Mouse (Mus musculus): ENCODE data around the gene Prkn.

DNA sequence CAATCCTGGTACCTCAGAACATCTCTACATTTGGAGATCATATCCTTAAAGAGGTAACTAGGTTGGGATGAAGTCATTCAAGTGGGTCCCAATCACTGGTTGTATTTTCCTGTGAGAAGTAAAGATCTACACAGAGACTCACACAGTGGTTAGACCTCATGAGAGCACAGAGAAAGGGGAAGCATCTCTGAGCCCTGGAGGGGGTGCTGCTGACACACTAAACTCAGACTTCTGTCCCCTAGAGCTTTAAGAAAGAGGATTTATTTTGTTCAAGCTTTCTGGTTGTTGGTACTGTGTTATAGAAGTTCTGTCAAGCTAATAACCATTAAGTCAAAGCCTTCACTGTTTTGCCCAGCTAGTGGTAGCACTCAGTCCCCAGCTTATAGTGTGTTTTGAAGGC lies 1259.2 kb downstream of the Prkn start:
- TF ChIP-seq FOSL1 (IDR thresholded peaks at IDR 0.05; ENCODE audit: insufficient read depth, low read length, poor library complexity, severe bottlenecking) (no peak), MYOD1 (IDR thresholded peaks at IDR 0.05; ENCODE audit: control insufficient read depth, insufficient read length, low read depth) (no peak), MYOG (IDR thresholded peaks at IDR 0.05; ENCODE audit: control insufficient read depth, extremely low read depth, insufficient read length) (no peak)
